Mouse (Mus musculus) brain, embryonic 14.5 days (tissue): Measurements from ENCODE around the gene Pik3cd. TPM values are rescaled to one million over a fixed set of nuclear protein-coding genes. Genes with fewer than 3 reads are reported as not detected.

ENCODE experiments used
- DNase-seq: peaks from one replicate; pipeline ENCODE4 v3.0.0-alpha.2; 2011; ENCODE audit warnings: low read depth
- CTCF ChIP-seq: fragments of 200-500 bp; IDR thresholded peaks from 2 replicates; pipeline ENCODE4 v1.5.1; 2012; ENCODE audit warnings: inconsistent platforms, mild to moderate bottlenecking, moderate library complexity, borderline replicate concordance; ENCODE audit not compliant: insufficient read depth, insufficient read length; ENCODE audit errors: extremely low read depth
- POLR2A ChIP-seq: fragments of 200-500 bp; IDR thresholded peaks from 2 replicates; pipeline ENCODE4 v1.6.1; 2012; ENCODE audit warnings: mild to moderate bottlenecking, inconsistent platforms, borderline replicate concordance; ENCODE audit not compliant: poor library complexity, insufficient read depth, insufficient read length, severe bottlenecking; ENCODE audit errors: extremely low read depth
- polyA plus RNA-seq: library from polyadenylated mRNA; depleted of rRNA; stranded (reverse); fragments of >200 nt; gene quantifications from 2 replicates; pipeline ENCODE4 v1.2.3, GENCODE M21; 2012

The Pik3cd gene
- polyA plus RNA-seq, 1 experiment = 22.4 TPM

- TF ChIP-seq POLR2A (peak; percentile 76; the same call in 1 of the 2 replicates), CTCF (no peak)
- DNase-seq = peak; percentile 83
Measured at GRCm38 (mm10) chr4:149675378-149676261, 26.8 kb downstream of the Pik3cd start.

- DNase-seq = no peak
- TF ChIP-seq CTCF (no peak), POLR2A (no peak)
Measured at GRCm38 (mm10) chr4:149674814-149675377, 27.5 kb downstream of the Pik3cd start.

GRCm38 (mm10) chr4:149672747-149673146 lies 29.6 kb downstream of the Pik3cd start:
- TF ChIP-seq POLR2A (no peak), CTCF (no peak)
- DNase-seq = no peak

- TF ChIP-seq POLR2A (no peak), CTCF (no peak)
- no peak for DNase-seq
Measured at GRCm38 (mm10) chr4:149671175-149671574, 31.2 kb downstream of the Pik3cd start.

GRCm38 (mm10) chr4:149665692-149666090 lies 36.7 kb downstream of the Pik3cd start:
- no peak for DNase-seq
- TF ChIP-seq CTCF (no peak), POLR2A (no peak)

- TF ChIP-seq CTCF (no peak), POLR2A (no peak)
- no peak for DNase-seq
Measured at GRCm38 (mm10) chr4:149665016-149665691, 37.2 kb downstream of the Pik3cd start.

- TF ChIP-seq CTCF (no peak), POLR2A (no peak)
- DNase-seq = no peak
Measured at GRCm38 (mm10) chr4:149663849-149664503, 38.4 kb downstream of the Pik3cd start.

GRCm38 (mm10) chr4:149661967-149662589 lies 40.3 kb downstream of the Pik3cd start:
- TF ChIP-seq POLR2A (no peak), CTCF (no peak)
- no peak for DNase-seq

GRCm38 (mm10) chr4:149660598-149660997 lies 41.8 kb downstream of the Pik3cd start:
- TF ChIP-seq POLR2A = no peak
- TF ChIP-seq CTCF = no peak
- DNase-seq = no peak

GRCm38 (mm10) chr4:149659495-149660116 lies 42.8 kb downstream of the Pik3cd start:
- no peak for DNase-seq

GRCm38 (mm10) chr4:149657858-149658416 lies 44.4 kb downstream of the Pik3cd start:
- no peak for DNase-seq
- TF ChIP-seq CTCF = no peak
- TF ChIP-seq POLR2A = no peak

More at GRCm38 (mm10) chr4:149659495-149660116, 42.8 kb downstream of the Pik3cd start:
- TF ChIP-seq POLR2A (no peak), CTCF (no peak)
